Mouse (Mus musculus) heart, embryonic 11.5 days (tissue): ENCODE measurements around the gene Jsrp1. TPM values are rescaled to one million over a fixed set of nuclear protein-coding genes. Genes with fewer than 3 reads are reported as not detected.
A peak's percentile ranks its signal among the peaks of the same experiment; 100 is the strongest.

ENCODE experiments used
- ATAC-seq: fragments of 200-750 bp; cut with Nextera tagmentation; replicated peaks from 2 replicates; pipeline ENCODE4 v1.8.0; 2017; ENCODE audit warnings: moderate library complexity; ENCODE audit not compliant: insufficient number of reproducible peaks, low FRiP score, low TSS enrichment
- H3K27ac ChIP-seq: fragments of 300-500 bp; sonication (generic); 2 replicates; pipeline ENCODE4 v1.5.1; 2014; ENCODE audit warnings: mild to moderate bottlenecking, low read depth, low read length
- H3K27me3 ChIP-seq: fragments of 300-500 bp; sonication (generic); 2 replicates; pipeline ENCODE4 v1.6.1; 2014; ENCODE audit warnings: mild to moderate bottlenecking, low read length, mixed read lengths; ENCODE audit not compliant: control insufficient read depth, insufficient read depth
- H3K36me3 ChIP-seq: fragments of 300-500 bp; sonication (generic); 2 replicates; pipeline ENCODE4 v1.6.1; 2014; ENCODE audit warnings: mild to moderate bottlenecking, low read length, moderate library complexity, mixed read lengths; ENCODE audit not compliant: control insufficient read depth, insufficient read depth
- H3K4me1 ChIP-seq: fragments of 300-500 bp; sonication (generic); 2 replicates; pipeline ENCODE4 v1.6.1; 2014; ENCODE audit warnings: low read length; ENCODE audit not compliant: control insufficient read depth, insufficient read depth
- H3K4me2 ChIP-seq: fragments of 300-500 bp; sonication (generic); 2 replicates; pipeline ENCODE4 v1.6.1; 2014; ENCODE audit warnings: mild to moderate bottlenecking, moderate library complexity
- H3K4me3 ChIP-seq: fragments of 300-500 bp; sonication (generic); 2 replicates; pipeline ENCODE4 v1.5.1; 2014; ENCODE audit warnings: low read depth, low read length
- H3K9ac ChIP-seq: fragments of 300-500 bp; sonication (generic); 2 replicates; pipeline ENCODE4 v1.6.1; 2014; ENCODE audit warnings: mild to moderate bottlenecking, low read depth, low read length, moderate library complexity
- H3K9me3 ChIP-seq: fragments of 300-500 bp; sonication (generic); replicated peaks from 2 replicates; pipeline ENCODE4 v1.6.1; 2016; ENCODE audit warnings: low read length; ENCODE audit not compliant: control insufficient read depth
- WGBS: fragments of 180-500 bp; shearing (Covaris S2); extraction: QIAGEN DNeasy Blood & Tissue Kit; methylation state at CpG from one replicate; pipeline ENCODE4 v1.1.7; 2014; ENCODE audit not compliant: insufficient replicate concordance; 5-methylcytosine and 5-hydroxymethylcytosine counted together
- polyA plus RNA-seq: library from polyadenylated mRNA; unstranded; fragments of >200 nt; fragmentation: Nextera tagmentation; extraction: Ambion mirVana; gene quantifications from 2 replicates; pipeline ENCODE4 v1.2.1, GENCODE M21; 2014

Jsrp1 gene
- polyA plus RNA-seq, 1 experiment from 2014 or later: 8.0 TPM

- Histone ChIP-seq H3K9me3 (no peaks in the 10 kb centered on the region), H3K4me1 (no peaks in the 10 kb centered on the region), H3K36me3 (peaks cover 55% of the 10 kb centered on the region), H3K27ac (no peak overlapping the region), H3K4me2 (no peak overlapping the region), H3K4me3 (no peak overlapping the region), H3K9ac (no peak overlapping the region), H3K27me3 (no peaks in the 10 kb centered on the region)
- WGBS: 95% methylated on average over 2 of the region's 2 CpGs
- no peak for ATAC-seq
These were observed 29.0 kb downstream of the Jsrp1 start for GRCm38 (mm10) chr10:80784302-80784701.

GRCm38 (mm10) chr10:80779565-80779964 lies 33.7 kb downstream of the Jsrp1 start:
- H3K27ac ChIP-seq: no peak overlapping the region
- no peaks in the 10 kb centered on the region for H3K9me3 ChIP-seq
- H3K27me3 ChIP-seq: no peaks in the 10 kb centered on the region
- no peak overlapping the region for H3K4me3 ChIP-seq
- no peak overlapping the region for H3K4me2 ChIP-seq
- H3K4me1 ChIP-seq: peaks cover 19% of the 10 kb centered on the region
- ATAC-seq: no peak
- peaks cover 43% of the 10 kb centered on the region for H3K36me3 ChIP-seq
- no peak overlapping the region for H3K9ac ChIP-seq

GRCm38 (mm10) chr10:80777123-80777522 lies 36.2 kb downstream of the Jsrp1 start:
- no peak overlapping the region for H3K4me3 ChIP-seq
- WGBS: 93% methylated on average over 5 of the region's 5 CpGs
- no peaks in the 10 kb centered on the region for H3K9me3 ChIP-seq
- H3K36me3 ChIP-seq: peaks cover 47% of the 10 kb centered on the region
- no peak for ATAC-seq
- H3K4me1 ChIP-seq: peaks cover 39% of the 10 kb centered on the region
- no peak overlapping the region for H3K9ac ChIP-seq
- no peak overlapping the region for H3K4me2 ChIP-seq
- no peaks in the 10 kb centered on the region for H3K27me3 ChIP-seq
- H3K27ac ChIP-seq: no peak overlapping the region

- ATAC-seq: no peak
- Histone ChIP-seq H3K4me2 (no peak overlapping the region), H3K27me3 (no peaks in the 10 kb centered on the region), H3K9ac (peak overlapping the region; percentile 31; the same call in 1 of the 2 replicates), H3K9me3 (no peaks in the 10 kb centered on the region), H3K4me1 (peaks cover 39% of the 10 kb centered on the region), H3K36me3 (peaks cover 44% of the 10 kb centered on the region), H3K27ac (peak overlapping the region; percentile 41), H3K4me3 (no peak overlapping the region)
- 83% methylated on average over 6 of the region's 6 CpGs for WGBS
These were observed 36.9 kb downstream of the Jsrp1 start for GRCm38 (mm10) chr10:80776358-80776869.

GRCm38 (mm10) chr10:80775731-80776130 lies 37.6 kb downstream of the Jsrp1 start:
- Histone ChIP-seq H3K4me2 (no peak overlapping the region), H3K9ac (peak overlapping the region; percentile 31; the same call in 1 of the 2 replicates), H3K27ac (peak overlapping the region; percentile 41; the same call in 1 of the 2 replicates), H3K36me3 (peaks cover 47% of the 10 kb centered on the region), H3K4me1 (peaks cover 39% of the 10 kb centered on the region), H3K9me3 (no peaks in the 10 kb centered on the region), H3K4me3 (no peak overlapping the region), H3K27me3 (no peaks in the 10 kb centered on the region)
- ATAC-seq: no peak
- 76% methylated on average over 4 of the region's 4 CpGs for WGBS

- peak; percentile 5; the same call in 1 of the 2 replicates for ATAC-seq
- peaks cover 46% of the 10 kb centered on the region for H3K36me3 ChIP-seq
- H3K9me3 ChIP-seq: no peaks in the 10 kb centered on the region
- H3K27me3 ChIP-seq: no peaks in the 10 kb centered on the region
- H3K9ac ChIP-seq: 0 out of 2 replicates have a peak overlapping the region, but pooled peaks have one; percentile 0
- H3K4me2 ChIP-seq: no peak overlapping the region
- peaks cover 39% of the 10 kb centered on the region for H3K4me1 ChIP-seq
- 55% methylated on average over 4 of the region's 4 CpGs for WGBS
- peak overlapping the region; percentile 31 for H3K27ac ChIP-seq
- H3K4me3 ChIP-seq: no peak overlapping the region
These were observed 38.3 kb downstream of the Jsrp1 start for GRCm38 (mm10) chr10:80774981-80775380.

GRCm38 (mm10) chr10:80774549-80774948 lies 38.7 kb downstream of the Jsrp1 start:
- H3K4me3 ChIP-seq: no peak overlapping the region
- peak; percentile 72 for ATAC-seq
- no peak overlapping the region for H3K9ac ChIP-seq
- H3K27ac ChIP-seq: peak overlapping the region; percentile 94
- H3K27me3 ChIP-seq: no peaks in the 10 kb centered on the region
- H3K4me1 ChIP-seq: peaks cover 39% of the 10 kb centered on the region
- H3K4me2 ChIP-seq: no peak overlapping the region; the same call in 1 of the 2 replicates
- no peaks in the 10 kb centered on the region for H3K9me3 ChIP-seq
- 17% methylated on average over 2 of the region's 2 CpGs for WGBS
- H3K36me3 ChIP-seq: peaks cover 47% of the 10 kb centered on the region

GRCm38 (mm10) chr10:80773816-80774215 lies 39.5 kb downstream of the Jsrp1 start:
- Histone ChIP-seq H3K9ac (peak overlapping the region; percentile 44; the same call in 1 of the 2 replicates), H3K36me3 (peaks cover 45% of the 10 kb centered on the region), H3K27me3 (no peaks in the 10 kb centered on the region), H3K4me1 (peaks cover 39% of the 10 kb centered on the region), H3K4me3 (no peak overlapping the region), H3K4me2 (peak overlapping the region; percentile 41), H3K9me3 (no peaks in the 10 kb centered on the region), H3K27ac (peak overlapping the region; percentile 94)
- 60% methylated on average over 5 of the region's 5 CpGs for WGBS
- ATAC-seq: no peak

- H3K4me2 ChIP-seq: no peak overlapping the region
- H3K9ac ChIP-seq: no peak overlapping the region
- WGBS: 92% methylated on average over 6 of the region's 6 CpGs
- H3K27me3 ChIP-seq: no peaks in the 10 kb centered on the region
- H3K36me3 ChIP-seq: peaks cover 33% of the 10 kb centered on the region
- peaks cover 13% of the 10 kb centered on the region for H3K4me1 ChIP-seq
- no peaks in the 10 kb centered on the region for H3K9me3 ChIP-seq
- ATAC-seq: no peak
- no peak overlapping the region for H3K4me3 ChIP-seq
- H3K27ac ChIP-seq: no peak overlapping the region
These were observed 44.9 kb downstream of the Jsrp1 start for GRCm38 (mm10) chr10:80768365-80768764.
